Mouse (Mus musculus) heart, adult 9 months (tissue): ENCODE results near the gene Il15ra.

Experiments used
- DNase-seq, 2 experiments: peaks; one replicate each; pipeline ENCODE4 v3.0.0; 2022; ENCODE audit warnings: low spot score in 2 of 2

Gene Il15ra

DNA sequence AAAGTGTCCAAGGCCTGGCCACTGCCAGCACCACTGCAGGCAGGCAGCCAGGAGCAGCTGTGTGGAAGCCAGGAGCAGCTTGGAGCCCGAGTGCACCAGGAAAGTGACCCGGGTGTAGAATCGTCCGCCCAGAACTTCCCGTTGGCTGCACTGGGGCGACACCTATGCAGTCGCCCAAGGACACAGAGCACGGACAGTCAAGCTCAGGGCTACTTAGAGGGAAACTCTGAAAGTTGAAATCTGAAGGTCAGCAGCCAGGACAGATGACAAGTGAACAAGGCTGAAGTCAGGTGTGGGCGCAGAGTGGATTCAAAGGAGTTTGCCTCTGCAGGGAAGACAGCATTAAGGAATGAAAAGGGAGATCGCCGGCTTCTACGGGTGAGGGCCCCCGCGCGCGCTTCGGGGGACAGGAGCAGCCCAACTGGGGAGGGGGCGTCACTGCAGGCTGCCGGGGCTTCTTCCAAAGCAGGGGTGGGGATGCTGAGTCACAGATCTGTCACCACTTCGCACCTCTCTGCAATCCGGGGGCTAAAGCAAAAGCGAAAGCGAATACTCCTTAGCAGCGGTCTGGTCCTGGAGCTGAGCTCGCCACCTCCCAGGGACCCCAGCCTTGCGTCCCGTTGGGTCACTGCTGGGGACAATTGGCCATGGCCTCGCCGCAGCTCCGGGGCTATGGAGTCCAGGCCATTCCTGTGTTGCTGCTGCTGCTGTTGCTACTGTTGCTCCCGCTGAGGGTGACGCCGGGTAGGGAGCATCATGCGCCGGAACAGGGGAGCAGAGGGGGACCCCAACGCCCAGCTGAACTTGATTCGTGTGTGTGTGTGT is at the start of gene Il15ra:
Gene Il15ra, plus strand, starts transcription at position 90 of the 825 bp plus-strand sequence.
- DNase-seq = peak; percentile 87 to 89

DNA sequence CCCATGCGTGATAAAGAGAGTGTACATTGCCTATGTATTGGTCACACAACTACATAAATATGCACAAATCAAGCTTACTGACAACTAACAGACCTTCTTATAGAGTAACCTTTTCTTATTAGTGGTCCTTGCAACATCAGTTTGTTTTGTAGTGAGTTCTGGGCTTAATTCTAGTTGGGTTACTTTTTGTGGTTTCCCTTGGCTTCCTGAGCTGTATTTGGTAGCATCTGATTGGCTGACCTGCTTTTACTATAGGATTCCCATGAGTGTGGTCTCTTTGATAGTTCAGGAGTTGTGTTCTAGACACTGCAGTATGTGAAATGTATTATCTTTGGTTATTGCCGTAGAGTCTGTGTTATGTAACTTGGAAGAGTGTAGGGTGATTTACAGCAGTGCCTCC is 47.5 kb upstream of the Il15ra start:
- no peak for DNase-seq

DNA sequence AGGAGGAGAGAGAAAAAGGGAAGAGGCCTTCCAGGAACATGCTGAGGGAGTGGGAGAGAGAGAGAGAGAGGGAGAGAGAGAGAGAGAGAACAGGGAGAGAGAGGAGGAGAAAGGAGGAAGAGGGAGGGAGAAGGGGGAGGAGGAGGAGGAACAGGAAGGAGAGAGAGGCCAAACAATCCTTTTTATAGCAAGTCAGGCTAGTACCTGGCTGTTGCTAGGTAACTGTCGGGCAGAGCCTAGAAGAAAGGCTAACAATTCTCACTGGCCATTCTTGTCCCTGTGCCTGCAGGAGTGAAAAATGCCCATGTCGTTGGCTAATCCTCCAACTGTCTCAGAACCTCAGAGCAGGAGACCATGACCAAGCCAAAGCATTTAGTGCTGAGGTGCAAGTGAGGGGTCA is 45.8 kb upstream of the Il15ra start:
- DNase-seq = no peak

DNA sequence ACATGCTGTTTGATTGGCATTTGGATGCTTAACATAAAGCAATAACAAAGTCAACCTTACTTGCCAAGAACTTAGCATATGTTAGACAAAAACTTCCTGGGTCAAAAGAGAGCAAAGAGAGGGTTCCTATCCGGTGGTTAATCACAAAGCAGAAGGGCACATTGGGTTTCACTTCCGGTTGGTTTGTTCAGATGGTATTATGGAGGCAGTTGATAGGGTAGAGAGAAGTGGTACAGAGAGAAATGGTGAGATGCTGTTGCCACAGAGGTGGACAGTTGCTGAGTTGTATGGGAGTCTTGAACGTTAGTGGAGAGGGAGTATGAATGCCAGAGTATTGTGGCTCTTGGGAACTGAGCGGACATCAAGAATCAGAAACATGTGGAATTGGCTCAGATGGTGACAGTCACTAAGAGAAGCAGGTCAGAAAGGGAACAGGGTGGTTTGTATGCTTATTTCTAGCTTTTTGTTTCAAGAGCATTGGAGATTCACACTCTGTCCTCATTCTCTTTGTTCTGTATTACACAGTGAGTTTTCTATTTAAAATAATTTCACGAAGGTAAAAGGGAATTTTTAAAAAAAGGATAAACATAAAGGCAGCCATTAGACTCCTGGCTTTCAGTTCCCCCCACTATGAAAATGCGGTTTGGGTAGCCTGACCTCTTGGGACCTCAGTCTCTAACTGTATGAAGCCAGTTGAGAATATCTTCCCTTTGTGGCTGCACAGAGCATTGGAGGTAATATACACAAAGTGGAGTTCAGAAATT is 42.8 kb upstream of the Il15ra start:
- DNase-seq = no peak

- no peak for DNase-seq
Measured at GRCm38 (mm10) chr2:11662907-11663230, 42.2 kb upstream of the Il15ra start.

GRCm38 (mm10) chr2:11663961-11664360 is 41.1 kb upstream of the Il15ra start:
- DNase-seq = peak; percentile 66 to 83

DNA sequence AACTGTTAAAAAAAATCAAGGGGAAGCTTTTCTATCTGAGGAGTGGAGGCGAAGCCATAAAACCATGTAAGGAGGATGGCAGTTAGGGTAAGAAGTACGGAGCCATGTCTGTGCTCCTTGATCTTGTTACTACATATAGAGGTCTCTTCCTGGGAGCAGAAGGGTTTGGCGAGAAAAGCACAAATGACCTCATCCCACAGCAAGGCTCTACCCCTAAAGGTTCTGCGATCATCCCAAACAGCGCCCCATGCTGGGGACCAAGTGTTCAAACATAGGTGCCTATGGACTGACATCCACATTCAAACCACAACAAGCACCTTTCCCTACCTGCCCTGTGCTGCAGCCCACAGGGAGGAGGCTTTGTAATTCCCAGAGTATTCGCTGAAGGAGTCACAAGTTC is 40.7 kb upstream of the Il15ra start:
- DNase-seq = peak in 1 of 2 experiments; percentile 12

- peak in 1 of 2 experiments; percentile 27 for DNase-seq
Measured at GRCm38 (mm10) chr2:11664806-11665205, 40.3 kb upstream of the Il15ra start.

GRCm38 (mm10) chr2:11665326-11665725 is 39.8 kb upstream of the Il15ra start:
- peak; percentile 24 to 55 for DNase-seq

DNA sequence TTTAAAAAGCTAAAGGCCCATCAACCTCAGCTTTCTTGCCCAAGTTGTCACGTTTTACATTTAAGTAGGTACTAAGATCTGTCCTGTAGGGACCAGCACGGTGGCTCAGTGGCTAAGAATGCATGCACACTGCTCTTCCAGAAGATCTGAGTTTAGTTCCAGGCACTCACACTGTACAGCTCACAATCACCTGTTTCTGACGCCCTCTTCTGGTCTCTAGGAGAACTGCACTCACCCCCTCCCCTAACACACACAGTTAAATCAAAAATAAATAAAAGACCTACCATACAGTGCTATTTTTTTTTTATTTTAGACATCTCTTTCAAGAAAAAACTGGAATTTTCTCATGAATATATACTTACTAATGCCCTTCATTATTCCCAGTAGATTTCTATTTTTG is 32.9 kb upstream of the Il15ra start:
- no peak for DNase-seq

DNA sequence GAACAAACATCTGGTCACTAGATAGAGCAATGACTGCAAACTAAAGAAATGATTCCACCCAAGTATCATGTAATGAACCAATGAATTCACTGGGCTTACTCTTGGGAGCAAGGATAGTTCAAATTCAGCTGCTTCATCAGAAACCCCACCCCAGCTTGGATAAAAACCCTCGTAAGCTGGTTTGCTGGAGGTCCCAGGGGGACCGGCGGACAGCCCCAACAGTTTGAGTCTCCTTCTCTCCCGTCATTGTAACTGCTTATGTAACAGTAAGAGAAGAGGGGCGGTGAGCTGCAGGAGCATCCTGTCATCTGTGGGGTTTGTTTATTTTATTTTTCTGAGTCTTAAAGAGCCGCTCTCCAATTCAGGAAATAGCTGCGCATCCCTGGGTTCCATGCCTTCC is 25.5 kb upstream of the Il15ra start:
- DNase-seq = peak; percentile 52 to 63

DNA sequence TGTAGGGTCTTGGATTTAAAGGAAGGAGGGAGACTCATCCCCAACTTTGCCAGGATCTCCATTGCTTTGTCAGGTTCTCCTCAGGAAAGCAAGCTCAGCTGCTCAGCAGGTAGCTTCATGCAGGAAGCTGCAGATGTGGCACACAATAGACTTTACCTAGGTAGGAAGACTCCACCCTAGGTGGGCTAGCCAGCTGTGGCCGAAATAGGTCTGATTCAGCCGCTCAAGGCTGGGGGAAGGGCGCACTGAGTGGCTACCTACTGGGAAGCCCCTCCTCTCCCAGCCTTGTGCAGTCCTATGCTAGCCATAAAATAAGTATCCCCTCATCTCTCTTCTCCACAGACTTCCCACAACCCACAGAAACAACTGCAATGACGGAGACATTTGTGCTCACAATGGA is 22.4 kb upstream of the Il15ra start:
- DNase-seq = no peak

DNA sequence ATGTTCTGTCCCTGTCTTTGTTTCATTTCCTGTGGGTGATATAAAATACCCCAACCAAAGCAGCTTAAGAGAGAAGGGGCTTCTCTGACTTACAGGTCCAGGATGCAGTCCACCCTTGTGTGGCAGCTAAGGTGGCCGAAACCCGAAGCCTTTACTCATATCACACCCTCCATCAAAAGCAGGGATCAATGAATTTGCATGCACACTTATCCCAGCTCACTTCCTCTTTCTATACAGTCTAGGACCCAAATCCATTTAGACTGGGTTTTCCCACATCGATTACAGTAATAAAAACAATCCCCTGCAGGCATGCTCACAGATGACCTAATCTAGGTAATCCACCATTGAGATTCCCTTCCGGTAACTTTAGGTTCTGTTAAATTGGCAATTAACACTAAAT is 18.6 kb upstream of the Il15ra start:
- no peak for DNase-seq

DNA sequence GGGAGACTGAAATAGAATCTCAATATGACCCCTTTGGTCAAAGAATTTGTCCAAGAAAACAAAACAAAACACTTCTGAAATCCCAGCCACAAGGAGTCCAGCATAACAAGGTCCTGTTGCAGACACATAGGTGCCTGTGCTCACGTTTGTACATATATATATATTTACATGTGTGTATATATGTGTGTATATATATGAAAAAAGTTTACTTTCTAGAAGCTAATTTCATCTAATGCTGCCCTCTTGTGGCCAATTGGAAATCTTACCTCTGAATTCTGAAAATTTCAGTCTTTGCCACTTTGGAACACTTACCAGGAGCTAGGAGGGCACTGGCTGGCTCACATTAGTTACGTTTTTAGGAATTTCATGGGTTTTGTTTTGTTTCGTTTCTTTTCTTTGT is 17.7 kb upstream of the Il15ra start:
- no peak for DNase-seq

DNA sequence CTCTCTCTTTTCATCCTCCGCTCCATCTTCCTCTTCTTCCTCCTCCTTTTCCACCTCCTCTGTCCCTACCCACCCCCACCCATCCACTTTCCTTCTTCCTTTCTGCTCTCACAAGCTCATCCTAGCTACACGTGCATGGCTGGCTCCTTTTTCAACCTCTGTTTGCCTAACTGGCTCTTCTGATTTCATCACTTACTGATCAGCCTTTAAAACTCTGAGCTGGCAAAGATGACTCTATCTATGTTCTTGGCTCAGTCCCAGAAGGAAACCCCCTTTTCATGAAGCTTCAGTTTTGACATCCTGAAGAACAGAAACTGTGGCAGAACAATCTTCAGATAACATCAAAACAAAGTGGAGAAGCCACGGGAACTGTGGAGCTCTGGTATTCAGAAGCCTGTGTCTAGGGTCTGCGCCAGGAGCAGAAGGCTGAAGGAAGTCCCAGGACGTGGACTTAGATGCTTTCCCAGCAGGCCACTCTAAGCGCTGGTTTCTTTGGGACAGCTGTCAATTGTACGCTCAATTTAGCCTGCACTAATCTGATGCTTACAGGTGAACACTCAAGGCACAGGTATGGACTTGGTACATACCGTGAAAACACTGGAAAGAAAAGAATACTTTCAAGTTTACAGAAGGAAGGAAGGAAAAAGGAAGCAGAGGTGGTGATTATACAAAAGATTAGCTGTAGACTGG is 14.7 kb upstream of the Il15ra start:
- DNase-seq = no peak

DNA sequence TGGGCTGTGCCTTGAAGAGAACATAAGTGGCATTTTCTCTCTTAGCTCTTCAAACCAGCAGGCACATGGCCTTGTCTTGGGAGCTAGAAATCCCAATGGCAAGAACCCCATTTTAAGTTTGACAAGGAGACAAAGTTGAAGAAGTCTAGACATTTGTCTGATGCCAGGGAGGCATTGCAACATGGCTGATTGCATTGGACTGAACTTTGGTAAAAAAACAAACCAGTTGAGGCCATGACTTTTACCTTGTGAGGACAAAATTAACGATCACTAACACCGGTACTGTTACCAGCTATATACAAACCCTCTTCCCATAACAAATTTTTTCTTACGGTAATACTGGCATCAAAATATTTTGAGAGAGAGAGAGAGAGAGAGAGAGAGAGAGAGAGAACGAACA is 11.7 kb upstream of the Il15ra start:
- no peak for DNase-seq

DNA sequence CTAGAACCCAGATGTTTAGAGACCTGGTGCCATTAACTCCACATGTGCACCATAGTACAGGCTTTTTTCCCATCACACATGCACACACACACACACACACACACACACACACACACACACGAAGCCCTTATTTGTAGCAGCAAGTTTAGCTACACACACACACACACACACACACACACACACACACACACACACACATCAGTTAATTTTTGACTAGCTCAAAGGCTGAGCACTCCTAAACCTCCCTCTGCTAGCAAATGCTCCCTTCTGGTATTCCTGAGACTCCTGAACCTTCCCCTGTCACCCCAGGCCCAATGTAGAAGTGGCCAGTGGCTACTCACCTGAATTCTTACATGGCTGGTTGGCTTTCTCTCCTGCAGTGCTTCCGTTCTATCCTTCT is 11.0 kb upstream of the Il15ra start:
- no peak for DNase-seq

DNA sequence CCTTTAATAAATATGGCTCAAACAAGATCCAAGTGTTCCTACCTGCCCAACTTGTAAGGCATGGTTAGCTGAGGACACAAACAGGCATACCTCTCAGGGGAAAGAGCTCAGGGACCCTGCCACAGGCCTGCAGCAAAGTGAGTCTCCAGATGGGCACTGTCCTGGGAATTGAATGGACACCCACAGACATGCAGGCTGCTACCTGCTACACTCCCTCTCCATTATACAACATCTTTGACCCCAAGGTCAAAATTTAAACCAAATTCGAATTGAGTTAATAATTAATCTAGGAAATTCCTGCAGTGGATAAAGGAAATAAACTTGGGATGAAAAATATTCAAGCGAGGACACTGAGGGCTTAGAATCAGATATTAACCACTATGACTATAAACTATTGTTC is 9.2 kb upstream of the Il15ra start:
- no peak for DNase-seq

DNA sequence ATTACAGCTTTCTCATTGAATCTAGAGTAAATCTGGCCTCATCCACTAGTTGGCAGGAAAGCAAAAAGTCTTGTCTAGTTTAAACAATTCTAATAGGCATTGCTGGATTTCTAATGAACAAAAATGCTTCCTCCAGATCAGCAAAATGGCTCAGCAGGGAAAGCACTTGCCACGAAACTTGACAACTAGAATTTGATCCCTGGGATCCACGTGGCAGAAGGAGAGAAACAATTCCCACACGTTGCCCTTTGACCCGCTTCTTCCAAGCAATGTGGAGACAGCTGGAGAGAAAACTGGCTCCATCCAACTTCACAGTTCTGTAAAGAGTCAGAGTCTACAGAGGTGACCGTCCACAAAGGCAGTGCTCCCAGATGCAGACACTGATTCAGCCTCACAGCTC is 6.1 kb upstream of the Il15ra start:
- DNase-seq = no peak

- DNase-seq = no peak
Measured at GRCm38 (mm10) chr2:11699905-11700304, 5.2 kb upstream of the Il15ra start.

- peak in 1 of 2 experiments; percentile 38 for DNase-seq
Measured at GRCm38 (mm10) chr2:11706030-11706745, 1.1 kb downstream of the Il15ra start.

DNA sequence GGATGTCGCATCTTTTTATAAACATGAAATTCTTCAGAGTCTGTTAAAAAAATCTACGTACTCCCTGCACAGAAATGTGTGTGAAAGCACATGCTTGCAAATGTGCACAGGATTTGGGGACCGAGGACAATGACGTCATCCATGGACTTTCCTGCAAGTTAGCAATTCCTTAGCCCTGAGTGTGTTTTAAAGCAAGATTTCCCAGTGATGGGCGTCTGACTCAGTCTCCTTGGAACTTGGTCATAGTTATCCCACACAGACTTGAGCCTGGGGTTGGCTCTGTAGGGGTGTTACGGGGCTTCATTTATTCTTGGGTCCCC is 1.6 kb downstream of the Il15ra start:
- DNase-seq = peak in 1 of 2 experiments; percentile 46
